Mouse (Mus musculus) liver, adult 2 months (tissue): ENCODE data around the gene Sowahd. TPM values are rescaled to one million over a fixed set of nuclear protein-coding genes. Genes with fewer than 3 reads are reported as not detected.
"Not testable (repeated sequence)": the region's sequence is repeated elsewhere in the genome, so short reads cannot be mapped to it uniquely, and the experiment has no call there.

Source experiments
- DNase-seq: peaks from one replicate; pipeline ENCODE4 v3.0.0-alpha.2; 2011; ENCODE audit warnings: low read depth, low spot score; ENCODE audit errors: extremely low read depth
- H3K27ac ChIP-seq: fragments of 200-500 bp; replicated peaks from 2 replicates; pipeline ENCODE4 v1.5.1; 2012; ENCODE audit warnings: low read depth, mild to moderate bottlenecking, control low read depth, inconsistent platforms, low read length; ENCODE audit not compliant: insufficient read depth
- H3K27me3 ChIP-seq: fragments of 200-500 bp; 2 replicates; pipeline ENCODE4 v1.6.1; 2012; ENCODE audit warnings: mild to moderate bottlenecking, moderate library complexity, low read length, inconsistent platforms; ENCODE audit not compliant: control insufficient read depth, insufficient read depth
- H3K36me3 ChIP-seq: fragments of 200-500 bp; 2 replicates; pipeline ENCODE4 v1.6.1; 2012; ENCODE audit warnings: low read length, inconsistent platforms; ENCODE audit not compliant: control insufficient read depth, insufficient read depth
- H3K4me1 ChIP-seq: fragments of 200-500 bp; 2 replicates; pipeline ENCODE4 v1.6.1; 2011; ENCODE audit warnings: low read length; ENCODE audit not compliant: control insufficient read depth, insufficient read depth
- H3K4me3 ChIP-seq: fragments of 200-500 bp; 2 replicates; pipeline ENCODE4 v1.5.1; 2011; ENCODE audit warnings: low read depth, mild to moderate bottlenecking, control low read depth, low read length, moderate library complexity; ENCODE audit not compliant: insufficient read depth
- H3K79me2 ChIP-seq: fragments of 200-500 bp; 2 replicates; pipeline ENCODE4 v1.6.1; 2012; ENCODE audit warnings: inconsistent platforms, mild to moderate bottlenecking, low read length, moderate library complexity; ENCODE audit not compliant: control insufficient read depth, insufficient read depth
- H3K9ac ChIP-seq: fragments of 200-500 bp; 2 replicates; pipeline ENCODE4 v1.6.1; 2012; ENCODE audit warnings: low read depth, mild to moderate bottlenecking, control low read depth, inconsistent platforms, low read length
- CTCF ChIP-seq: fragments of 200-500 bp; IDR thresholded peaks from 2 replicates; pipeline ENCODE4 v1.5.1; 2011; ENCODE audit warnings: low read depth, low read length, control low read depth
- POLR2A ChIP-seq: fragments of 200-500 bp; IDR thresholded peaks from 2 replicates; pipeline ENCODE4 v1.6.1; 2011; ENCODE audit warnings: low read length, control low read depth; ENCODE audit not compliant: insufficient read depth; ENCODE audit errors: extremely low read depth
- WGBS: fragments of 180-500 bp; shearing (Covaris S2); methylation state at CpG from one replicate; pipeline ENCODE4 v1.1.7; 2018; 5-methylcytosine and 5-hydroxymethylcytosine counted together
- polyA plus RNA-seq: library from polyadenylated mRNA; depleted of rRNA; stranded (reverse); fragments of >200 nt; gene quantifications from 2 replicates; pipeline ENCODE4 v1.2.3, GENCODE M21; 2012
- total RNA-seq: library from RNA; depleted of rRNA; stranded (reverse); fragments of >200 nt; gene quantifications from 2 replicates; pipeline ENCODE4 v1.2.3, GENCODE M21; 2014

Sowahd gene
- total and polyA plus RNA-seq, 2 experiments, result not detected

DNA sequence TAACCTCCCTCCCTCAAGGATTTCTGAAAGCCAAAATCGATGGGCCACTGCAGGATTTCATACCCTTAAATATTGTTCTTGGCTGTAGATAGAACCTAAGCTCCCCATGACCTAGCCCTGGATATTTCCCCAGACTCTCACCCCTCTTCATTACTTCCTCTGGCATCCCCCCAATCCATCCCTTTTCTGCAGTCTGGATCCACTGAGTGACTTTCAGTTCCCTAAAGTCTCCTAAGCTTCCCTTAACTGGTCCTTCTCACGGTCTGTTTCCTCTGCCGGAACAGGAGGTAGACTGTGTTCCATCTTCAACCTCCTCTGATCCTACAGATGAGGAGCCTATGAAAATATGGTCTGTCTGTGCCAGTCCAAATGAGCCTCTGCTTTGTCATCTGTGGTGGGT, 18.7 kb downstream of the Sowahd start:
- Histone ChIP-seq H3K79me2 (no peaks in the 10 kb centered on the region), H3K36me3 (no peaks in the 10 kb centered on the region), H3K9ac (no peak overlapping the region), H3K4me3 (no peak overlapping the region), H3K4me1 (no peaks in the 10 kb centered on the region), H3K27me3 (no peaks in the 10 kb centered on the region), H3K27ac (no peak overlapping the region)
- no peak for TF ChIP-seq CTCF
- no peak for TF ChIP-seq POLR2A
- no peak for DNase-seq
- 84% methylated on average over 3 of the region's 3 CpGs for WGBS

DNA sequence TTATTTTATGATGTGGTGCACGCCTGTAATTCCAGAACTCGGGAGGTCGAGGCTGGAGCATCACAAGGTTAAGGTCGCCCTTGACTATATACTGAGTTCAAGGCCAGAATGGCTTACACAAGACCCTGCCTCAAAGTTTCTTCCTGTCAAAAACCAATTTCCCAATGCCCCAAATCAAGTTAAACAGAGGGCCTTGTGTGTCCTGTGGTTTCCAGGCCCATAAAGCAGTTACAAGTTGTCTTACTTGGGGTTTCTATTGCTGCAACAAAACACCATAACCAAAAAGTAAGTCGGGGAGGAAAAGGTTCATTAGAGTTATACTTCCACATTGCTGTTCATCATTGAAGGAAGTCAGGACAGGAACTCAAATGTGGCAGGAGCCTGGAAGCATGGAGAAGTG, 20.1 kb downstream of the Sowahd start:
- whole genome bisulfite sequencing, result 90% methylated on average over 5 of the region's 5 CpGs
- no peak for DNase-seq
- H3K4me1 ChIP-seq, result no peaks in the 10 kb centered on the region
- TF ChIP-seq CTCF, result no peak
- TF ChIP-seq POLR2A, result no peak
- H3K36me3 ChIP-seq, result no peaks in the 10 kb centered on the region
- H3K27me3 ChIP-seq, result no peaks in the 10 kb centered on the region
- no peak overlapping the region for H3K27ac ChIP-seq
- H3K4me3 ChIP-seq, result no peak overlapping the region
- no peak overlapping the region for H3K9ac ChIP-seq
- H3K79me2 ChIP-seq, result no peaks in the 10 kb centered on the region

DNA sequence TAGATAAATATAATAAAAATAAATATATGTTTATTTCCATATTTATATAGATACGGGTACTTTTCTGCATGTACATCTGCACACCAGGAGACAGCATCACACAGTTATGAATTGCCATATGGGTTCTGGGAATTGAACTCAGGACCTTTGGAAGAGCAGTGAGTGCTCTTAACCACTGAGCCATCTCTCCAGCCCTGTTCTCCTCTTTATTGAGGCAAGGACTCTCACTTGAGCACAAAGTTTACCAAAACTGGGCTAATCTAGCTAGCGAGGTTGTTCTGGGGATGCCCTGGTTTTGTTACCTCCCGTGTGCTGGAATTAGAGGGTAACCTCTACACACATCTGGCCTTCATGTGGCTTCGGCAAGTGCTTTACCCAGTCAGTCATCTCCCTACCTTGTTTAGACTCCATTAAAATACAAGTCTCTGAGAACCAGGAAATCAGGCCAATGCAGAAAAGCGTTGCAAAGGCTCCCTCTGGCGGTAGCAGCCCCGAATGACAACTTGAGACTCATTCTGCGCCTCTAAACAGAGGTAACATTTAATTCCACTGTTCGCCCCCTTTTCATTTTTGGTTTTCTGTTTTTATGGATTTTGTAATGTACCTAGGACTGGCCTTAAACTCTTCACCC, 25.7 kb downstream of the Sowahd start:
- Histone ChIP-seq H3K36me3 (no peaks in the 10 kb centered on the region), H3K27ac (no peak overlapping the region), H3K4me1 (no peaks in the 10 kb centered on the region), H3K79me2 (no peaks in the 10 kb centered on the region), H3K9ac (no peak overlapping the region), H3K27me3 (no peaks in the 10 kb centered on the region), H3K4me3 (no peak overlapping the region)
- TF ChIP-seq CTCF, result peak; percentile 72
- no peak for TF ChIP-seq POLR2A
- 35% methylated on average over 9 of the region's 9 CpGs for WGBS
- DNase-seq, result peak; percentile 12

DNA sequence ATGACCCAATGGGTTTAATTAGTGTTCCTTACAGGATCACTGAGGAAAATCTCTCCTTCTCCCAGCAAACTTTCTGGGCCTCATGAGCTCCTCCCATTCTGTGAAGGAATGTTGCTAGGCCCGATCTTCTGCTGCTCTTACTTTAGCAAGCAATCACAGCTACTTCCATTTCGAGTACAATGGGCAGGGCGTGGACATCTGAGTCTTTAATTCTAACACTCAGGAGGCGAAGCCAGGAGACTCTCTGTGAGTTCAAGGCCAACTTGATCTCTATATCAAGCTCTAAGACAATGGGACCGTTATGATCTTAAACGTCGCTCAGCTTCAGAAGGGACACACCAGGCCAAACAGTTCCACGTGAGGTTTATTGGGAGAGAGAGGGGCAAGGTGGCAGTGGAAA, 28.0 kb downstream of the Sowahd start:
- peaks cover 3% of the 10 kb centered on the region for H3K36me3 ChIP-seq
- no peaks in the 10 kb centered on the region for H3K27me3 ChIP-seq
- DNase-seq, result no peak
- 86% methylated on average over 8 of the region's 8 CpGs for WGBS
- H3K4me3 ChIP-seq, result no peak overlapping the region
- no peak for TF ChIP-seq POLR2A
- no peak for TF ChIP-seq CTCF
- no peaks in the 10 kb centered on the region for H3K4me1 ChIP-seq
- H3K9ac ChIP-seq, result no peak overlapping the region
- H3K79me2 ChIP-seq, result no peaks in the 10 kb centered on the region
- H3K27ac ChIP-seq, result no peak overlapping the region

DNA sequence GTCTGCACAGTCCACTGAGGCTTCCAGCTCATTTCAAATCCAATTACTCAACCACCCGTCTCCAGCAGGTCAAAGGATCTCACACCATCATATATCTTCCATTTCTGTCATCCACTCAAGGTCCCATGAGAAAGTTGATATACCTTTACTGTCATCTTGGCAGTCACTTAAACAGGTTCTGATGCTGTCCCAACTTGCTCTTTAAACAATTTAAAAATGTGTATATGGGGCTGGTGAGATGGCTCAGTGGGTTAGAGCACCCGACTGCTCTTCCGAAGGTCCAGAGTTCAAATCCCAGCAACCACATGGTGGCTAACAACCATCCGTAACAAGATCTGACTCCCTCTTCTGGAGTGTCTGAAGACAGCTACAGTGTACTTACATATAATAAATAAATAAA, 31.7 kb downstream of the Sowahd start:
- H3K4me1 ChIP-seq, H3K9ac ChIP-seq, H3K27ac ChIP-seq, H3K79me2 ChIP-seq, H3K4me3 ChIP-seq, H3K27me3 ChIP-seq, DNase-seq: not testable (repeated sequence)
- peaks cover 13% of the 10 kb centered on the region for H3K36me3 ChIP-seq
- WGBS, result 81% methylated on average over 4 of the region's 4 CpGs

DNA sequence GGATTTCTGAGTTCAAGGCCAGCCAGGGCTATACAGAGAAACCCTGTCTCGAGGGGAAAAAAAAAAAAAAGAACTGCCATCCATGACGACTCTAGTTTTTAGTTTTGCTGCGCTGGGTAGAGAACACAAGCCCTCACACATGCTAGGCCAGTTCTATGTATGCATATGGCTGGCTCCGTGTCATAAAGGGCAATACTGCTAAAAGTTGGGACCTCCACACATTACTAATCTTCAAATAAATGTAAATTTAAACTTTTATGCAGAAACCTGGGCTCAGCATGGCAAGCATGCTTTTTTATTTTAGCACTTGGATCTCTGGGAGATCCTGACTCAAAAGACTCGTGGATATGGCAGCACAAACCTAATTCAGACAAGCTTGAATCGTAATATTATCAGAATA, 32.5 kb downstream of the Sowahd start:
- WGBS, result 75% methylated on average over 6 of the region's 6 CpGs
- no peaks in the 10 kb centered on the region; the same call in 1 of the 2 replicates for H3K79me2 ChIP-seq
- H3K9ac ChIP-seq, result no peak overlapping the region
- TF ChIP-seq POLR2A (no peak), CTCF (no peak)
- no peaks in the 10 kb centered on the region for H3K27me3 ChIP-seq
- H3K4me3 ChIP-seq, result no peak overlapping the region
- no peak for DNase-seq
- no peak overlapping the region for H3K27ac ChIP-seq
- peaks cover 13% of the 10 kb centered on the region for H3K36me3 ChIP-seq
- H3K4me1 ChIP-seq, result peaks cover 4% of the 10 kb centered on the region
